Mouse (Mus musculus): Measurements from ENCODE around the gene Btbd9. TPM values are rescaled to one million over a fixed set of nuclear protein-coding genes. Genes with fewer than 3 reads are reported as not detected.

Gene Btbd9
- polyA plus RNA-seq, 1 experiment from 2014 or later: 79.2 TPM

- no peak for ATAC-seq (ENCODE audit: insufficient number of reproducible peaks, insufficient read depth, low FRiP score, low TSS enrichment, low read depth)
- WGBS: 83% methylated on average over 1 of the region's 1 CpGs
- H3K27ac ChIP-seq: no peak overlapping the region
- H3K36me3 ChIP-seq: no peaks in the 10 kb centered on the region
- H3K4me3 ChIP-seq: no peak overlapping the region
- H3K9me3 ChIP-seq: no peaks in the 10 kb centered on the region
- no peak overlapping the region for H3K4me2 ChIP-seq
- 0 out of 2 replicates have a peak, but pooled peaks cover 4% of the 10 kb centered on the region for H3K4me1 ChIP-seq
- H3K9ac ChIP-seq: no peak overlapping the region
- H3K27me3 ChIP-seq: no peaks in the 10 kb centered on the region
Observed at GRCm38 (mm10) chr17:30326906-30327305, 249.4 kb downstream of the Btbd9 start.

- H3K27ac ChIP-seq: no peak overlapping the region
- H3K27me3 ChIP-seq: no peaks in the 10 kb centered on the region
- no peak overlapping the region for H3K4me3 ChIP-seq
- no peak overlapping the region for H3K4me2 ChIP-seq
- no peak for ATAC-seq (ENCODE audit: insufficient number of reproducible peaks, insufficient read depth, low FRiP score, low TSS enrichment, low read depth)
- 61% methylated on average over 1 of the region's 1 CpGs for WGBS
- no peaks in the 10 kb centered on the region for H3K36me3 ChIP-seq
- no peak overlapping the region for H3K9ac ChIP-seq
- H3K9me3 ChIP-seq: no peaks in the 10 kb centered on the region
- no peaks in the 10 kb centered on the region for H3K4me1 ChIP-seq
Observed at GRCm38 (mm10) chr17:30320301-30320700, 256.0 kb downstream of the Btbd9 start.

GRCm38 (mm10) chr17:30312688-30313087 lies 263.6 kb downstream of the Btbd9 start:
- no peaks in the 10 kb centered on the region for H3K9me3 ChIP-seq
- no peaks in the 10 kb centered on the region for H3K27me3 ChIP-seq
- H3K4me1 ChIP-seq: no peaks in the 10 kb centered on the region
- no peak overlapping the region for H3K4me3 ChIP-seq
- H3K27ac ChIP-seq: no peak overlapping the region
- H3K9ac ChIP-seq: no peak overlapping the region
- no peak overlapping the region for H3K4me2 ChIP-seq
- ATAC-seq (ENCODE audit: insufficient number of reproducible peaks, insufficient read depth, low FRiP score, low TSS enrichment, low read depth): no peak
- 64% methylated on average over 4 of the region's 4 CpGs for WGBS
- no peaks in the 10 kb centered on the region for H3K36me3 ChIP-seq

- Histone ChIP-seq H3K4me1 (no peaks in the 10 kb centered on the region; the same call in 1 of the 2 replicates), H3K4me3 (no peak overlapping the region), H3K9me3 (no peaks in the 10 kb centered on the region), H3K4me2 (no peak overlapping the region), H3K27ac (no peak overlapping the region), H3K36me3 (no peaks in the 10 kb centered on the region), H3K9ac (no peak overlapping the region), H3K27me3 (no peaks in the 10 kb centered on the region)
- WGBS: 72% methylated on average over 4 of the region's 4 CpGs
- ATAC-seq (ENCODE audit: insufficient number of reproducible peaks, insufficient read depth, low FRiP score, low TSS enrichment, low read depth): no peak
Observed at GRCm38 (mm10) chr17:30309627-30310026, 266.7 kb downstream of the Btbd9 start.

GRCm38 (mm10) chr17:30308889-30309288 lies 267.4 kb downstream of the Btbd9 start:
- H3K9ac ChIP-seq: no peak overlapping the region
- no peaks in the 10 kb centered on the region for H3K9me3 ChIP-seq
- H3K36me3 ChIP-seq: no peaks in the 10 kb centered on the region
- H3K4me2 ChIP-seq: no peak overlapping the region
- 82% methylated on average over 4 of the region's 4 CpGs for WGBS
- no peak overlapping the region for H3K27ac ChIP-seq
- H3K4me1 ChIP-seq: no peaks in the 10 kb centered on the region; the same call in 1 of the 2 replicates
- H3K27me3 ChIP-seq: no peaks in the 10 kb centered on the region
- no peak overlapping the region for H3K4me3 ChIP-seq
- ATAC-seq (ENCODE audit: insufficient number of reproducible peaks, insufficient read depth, low FRiP score, low TSS enrichment, low read depth): no peak

- Histone ChIP-seq H3K36me3 (no peaks in the 10 kb centered on the region), H3K4me1 (no peaks in the 10 kb centered on the region; the same call in 1 of the 2 replicates), H3K9ac (no peak overlapping the region), H3K27me3 (no peaks in the 10 kb centered on the region), H3K4me3 (no peak overlapping the region), H3K27ac (no peak overlapping the region), H3K4me2 (no peak overlapping the region), H3K9me3 (no peaks in the 10 kb centered on the region)
- WGBS: 82% methylated on average over 13 of the region's 13 CpGs
- ATAC-seq (ENCODE audit: insufficient number of reproducible peaks, insufficient read depth, low FRiP score, low TSS enrichment, low read depth): no peak
Observed at GRCm38 (mm10) chr17:30308317-30308716, 268.0 kb downstream of the Btbd9 start.

- no peaks in the 10 kb centered on the region; the same call in 1 of the 2 replicates for H3K4me1 ChIP-seq
- no peak overlapping the region for H3K4me2 ChIP-seq
- no peak for ATAC-seq (ENCODE audit: insufficient number of reproducible peaks, insufficient read depth, low FRiP score, low TSS enrichment, low read depth)
- H3K27me3 ChIP-seq: no peaks in the 10 kb centered on the region
- WGBS: 70% methylated on average over 10 of the region's 10 CpGs
- no peaks in the 10 kb centered on the region for H3K9me3 ChIP-seq
- no peak overlapping the region for H3K4me3 ChIP-seq
- H3K27ac ChIP-seq: no peak overlapping the region
- no peak overlapping the region for H3K9ac ChIP-seq
- H3K36me3 ChIP-seq: no peaks in the 10 kb centered on the region
Observed at GRCm38 (mm10) chr17:30307168-30307567, 269.1 kb downstream of the Btbd9 start.

GRCm38 (mm10) chr17:30304766-30305165 lies 271.5 kb downstream of the Btbd9 start:
- no peak overlapping the region for H3K4me3 ChIP-seq
- H3K27me3 ChIP-seq: no peaks in the 10 kb centered on the region
- no peak overlapping the region for H3K4me2 ChIP-seq
- H3K9ac ChIP-seq: no peak overlapping the region
- WGBS: 88% methylated on average over 2 of the region's 2 CpGs
- no peak for ATAC-seq (ENCODE audit: insufficient number of reproducible peaks, insufficient read depth, low FRiP score, low TSS enrichment, low read depth)
- H3K27ac ChIP-seq: no peak overlapping the region
- H3K36me3 ChIP-seq: no peaks in the 10 kb centered on the region
- H3K4me1 ChIP-seq: no peaks in the 10 kb centered on the region; the same call in 1 of the 2 replicates
- H3K9me3 ChIP-seq: no peaks in the 10 kb centered on the region

GRCm38 (mm10) chr17:30301338-30301737 lies 274.9 kb downstream of the Btbd9 start:
- no peaks in the 10 kb centered on the region for H3K27me3 ChIP-seq
- no peaks in the 10 kb centered on the region for H3K4me1 ChIP-seq
- no peak overlapping the region for H3K4me2 ChIP-seq
- no peak overlapping the region for H3K9ac ChIP-seq
- H3K9me3 ChIP-seq: no peaks in the 10 kb centered on the region
- 0 out of 2 replicates have a peak, but pooled peaks cover 12% of the 10 kb centered on the region for H3K36me3 ChIP-seq
- 60% methylated on average over 2 of the region's 2 CpGs for WGBS
- no peak for ATAC-seq (ENCODE audit: insufficient number of reproducible peaks, insufficient read depth, low FRiP score, low TSS enrichment, low read depth)
- H3K27ac ChIP-seq: no peak overlapping the region
- H3K4me3 ChIP-seq: no peak overlapping the region

- Histone ChIP-seq H3K27ac (no peak overlapping the region), H3K4me3 (no peak overlapping the region), H3K9me3 (no peaks in the 10 kb centered on the region), H3K9ac (no peak overlapping the region), H3K36me3 (0 out of 2 replicates have a peak, but pooled peaks cover 12% of the 10 kb centered on the region), H3K4me1 (peaks cover 13% of the 10 kb centered on the region), H3K4me2 (no peak overlapping the region), H3K27me3 (no peaks in the 10 kb centered on the region)
- ATAC-seq (ENCODE audit: insufficient number of reproducible peaks, insufficient read depth, low FRiP score, low TSS enrichment, low read depth): no peak
- 95% methylated on average over 8 of the region's 8 CpGs for WGBS
Observed at GRCm38 (mm10) chr17:30297432-30297831, 278.9 kb downstream of the Btbd9 start.

- H3K27ac ChIP-seq: no peak overlapping the region
- H3K9ac ChIP-seq: no peak overlapping the region
- no peak overlapping the region for H3K4me3 ChIP-seq
- H3K27me3 ChIP-seq: no peaks in the 10 kb centered on the region
- H3K36me3 ChIP-seq: 0 out of 2 replicates have a peak, but pooled peaks cover 12% of the 10 kb centered on the region
- ATAC-seq (ENCODE audit: insufficient number of reproducible peaks, insufficient read depth, low FRiP score, low TSS enrichment, low read depth): no peak
- H3K9me3 ChIP-seq: no peaks in the 10 kb centered on the region
- no peak overlapping the region for H3K4me2 ChIP-seq
- peaks cover 22% of the 10 kb centered on the region for H3K4me1 ChIP-seq
- 56% methylated on average over 8 of the region's 8 CpGs for WGBS
Observed at GRCm38 (mm10) chr17:30296069-30296468, 280.2 kb downstream of the Btbd9 start.

- no peak for ATAC-seq (ENCODE audit: insufficient number of reproducible peaks, insufficient read depth, low FRiP score, low TSS enrichment, low read depth)
Observed at GRCm38 (mm10) chr17:30292666-30293065, 283.6 kb downstream of the Btbd9 start.

More at GRCm38 (mm10) chr17:30292666-30293065, 283.6 kb downstream of the Btbd9 start:
- WGBS: 48% methylated on average over 6 of the region's 6 CpGs
- H3K4me1 ChIP-seq: peaks cover 23% of the 10 kb centered on the region
- H3K27ac ChIP-seq: no peak overlapping the region
- 0 out of 2 replicates have a peak, but pooled peaks cover 4% of the 10 kb centered on the region for H3K36me3 ChIP-seq
- H3K9ac ChIP-seq: no peak overlapping the region
- H3K27me3 ChIP-seq: no peaks in the 10 kb centered on the region
- H3K4me3 ChIP-seq: no peak overlapping the region
- no peaks in the 10 kb centered on the region for H3K9me3 ChIP-seq
- H3K4me2 ChIP-seq: no peak overlapping the region

Data from embryonic facial prominence, embryonic 13.5 days (tissue).